In the genomic region with DNA sequence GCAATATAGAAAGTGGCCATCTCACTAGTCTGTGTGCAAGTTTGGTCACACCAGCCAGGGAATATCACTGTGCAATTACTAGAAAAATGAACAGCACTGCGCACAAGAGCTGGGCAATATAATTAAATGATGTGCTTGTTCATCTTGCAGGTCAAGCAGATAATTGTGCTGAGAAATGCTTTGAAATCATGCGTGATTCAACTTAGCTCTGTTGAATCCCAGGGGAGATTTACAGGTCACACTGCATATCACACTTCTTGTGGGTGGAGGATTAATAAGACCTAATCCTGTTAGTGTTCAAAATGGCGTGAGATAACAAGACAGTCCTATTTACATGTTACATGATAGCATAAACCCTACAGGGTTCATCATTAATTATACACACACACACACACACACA, we compare ENCODE assay signal across 14 mouse cellular contexts.
"Had no signal": no experiment of that assay in that cellular context is flagged by ENCODE, and none has a peak within 500 bp of the region (broad histone marks: within the 10 kb centered on the region; RNA-seq: fewer than 3 reads in every experiment).

No protein-coding gene starts in this region.

- H3K4me1 ChIP-seq: limb, embryonic 15.5 days; liver, embryonic 12.5 days had no signal

- H3K27me3 ChIP-seq: limb, embryonic 15.5 days; liver, embryonic 12.5 days; neural tube, embryonic 15.5 days had no signal

- H3K27ac ChIP-seq: left cerebral cortex, adult 2 months; limb, embryonic 15.5 days; liver, embryonic 12.5 days; neural tube, embryonic 15.5 days; stomach, postnatal 0 days had no signal

- H3K9me3 ChIP-seq: limb, embryonic 15.5 days; liver, embryonic 12.5 days; neural tube, embryonic 15.5 days had no signal

- H3K4me2 ChIP-seq: limb, embryonic 15.5 days; liver, embryonic 12.5 days; lung, embryonic 14.5 days; neural tube, embryonic 15.5 days had no signal

- DNase-seq: kidney, adult 8-10 months; kidney, postnatal 25 days; lung, embryonic 14.5 days; lung, postnatal 10 days; lung, postnatal 4 days; right cerebral cortex, postnatal 14 days; thymus, postnatal 4 days had no signal

- ATAC-seq: intestine, postnatal 0 days; liver, embryonic 12.5 days had no signal

- H3K9ac ChIP-seq: limb, embryonic 15.5 days; liver, embryonic 12.5 days; lung, embryonic 14.5 days; neural tube, embryonic 15.5 days had no signal

- H3K36me3 ChIP-seq: limb, embryonic 15.5 days; liver, embryonic 12.5 days; neural tube, embryonic 15.5 days had no signal

- H3K4me3 ChIP-seq: left cerebral cortex, adult 2 months; limb, embryonic 15.5 days; liver, embryonic 12.5 days; myocyte; neural tube, embryonic 15.5 days had no signal
